Mouse (Mus musculus) lung, embryonic 15.5 days (tissue): ENCODE results near the gene Prpf4b. TPM values are rescaled to one million over a fixed set of nuclear protein-coding genes. Genes with fewer than 3 reads are reported as not detected.
"Not testable (repeated sequence)": the region's sequence is repeated elsewhere in the genome, so short reads cannot be mapped to it uniquely, and the experiment has no call there.

Source experiments
- ATAC-seq: fragments of 200-750 bp; cut with Nextera tagmentation; 2 replicates; pipeline ENCODE4 v1.8.0; 2017; ENCODE audit warnings: moderate number of reproducible peaks, borderline replicate concordance; ENCODE audit not compliant: low FRiP score, low TSS enrichment; ENCODE audit errors: extremely low read depth
- H3K27ac ChIP-seq: fragments of 300-500 bp; sonication (generic); 2 replicates; pipeline ENCODE4 v1.5.1; 2015; ENCODE audit warnings: moderate library complexity, mild to moderate bottlenecking, inconsistent platforms
- H3K27me3 ChIP-seq: fragments of 300-500 bp; sonication (generic); 2 replicates; pipeline ENCODE4 v1.6.1; 2015; ENCODE audit warnings: inconsistent platforms
- H3K36me3 ChIP-seq: fragments of 300-500 bp; sonication (generic); 2 replicates; pipeline ENCODE4 v1.6.1; 2015; ENCODE audit warnings: inconsistent platforms
- H3K4me1 ChIP-seq: fragments of 300-500 bp; sonication (generic); 2 replicates; pipeline ENCODE4 v1.6.1; 2015; ENCODE audit warnings: inconsistent platforms
- H3K4me2 ChIP-seq: fragments of 300-500 bp; sonication (generic); 2 replicates; pipeline ENCODE4 v1.6.1; 2015; ENCODE audit warnings: inconsistent platforms, mild to moderate bottlenecking, moderate library complexity
- H3K4me3 ChIP-seq: fragments of 300-500 bp; sonication (generic); 2 replicates; pipeline ENCODE4 v1.5.1; 2015; ENCODE audit warnings: mild to moderate bottlenecking, inconsistent platforms
- H3K9ac ChIP-seq: fragments of 300-500 bp; sonication (generic); 2 replicates; pipeline ENCODE4 v1.6.1; 2015; ENCODE audit warnings: inconsistent platforms
- H3K9me3 ChIP-seq: fragments of 300-500 bp; sonication (generic); 2 replicates; pipeline ENCODE4 v1.6.1; 2016; ENCODE audit warnings: inconsistent platforms
- WGBS: fragments of 180-500 bp; shearing (Covaris S2); methylation state at CpG from one replicate; pipeline ENCODE4 v1.1.7; 2015; 5-methylcytosine and 5-hydroxymethylcytosine counted together
- polyA plus RNA-seq: library from polyadenylated mRNA; unstranded; fragments of >200 nt; fragmentation: Nextera tagmentation; extraction: Ambion mirVana; gene quantifications from 2 replicates; pipeline ENCODE4 v1.2.1, GENCODE M21; 2015

Gene Prpf4b
- 61.7 and 66.1 TPM in 2 replicates for polyA plus RNA-seq

DNA sequence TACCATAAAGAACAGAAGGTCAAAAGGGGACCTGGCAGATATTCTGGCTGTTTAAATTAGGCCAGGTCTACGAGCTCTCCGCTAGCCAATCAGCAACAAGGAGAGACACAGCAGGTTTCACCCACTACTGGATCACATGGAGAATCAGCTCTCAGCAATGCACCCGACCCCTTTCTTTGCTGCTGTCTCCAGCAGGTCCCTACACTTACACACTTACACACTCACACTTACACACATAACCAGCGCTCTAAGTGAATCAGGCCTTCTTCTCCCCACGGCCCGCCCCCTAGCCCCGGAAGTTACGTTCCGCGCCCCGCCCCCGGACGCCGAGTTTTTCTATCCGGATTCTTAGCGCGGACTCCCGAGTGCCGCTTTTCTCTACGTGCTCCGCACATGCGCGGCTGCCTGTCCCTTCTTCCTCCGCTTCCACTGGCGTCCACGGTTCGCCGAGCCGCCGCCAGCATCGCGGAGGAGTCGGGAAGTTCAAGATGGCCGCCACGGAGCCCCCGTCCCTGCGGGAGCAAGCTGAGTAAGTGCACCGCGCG lies at the start of gene Prpf4b:
TSS of gene Prpf4b (plus strand) at position 137 of the 545 bp plus-strand sequence.
- peak within 1 kb of the TSS; percentile 98 for H3K27ac ChIP-seq
- peak within 1 kb of the TSS; percentile 98 for H3K9ac ChIP-seq
- peak; percentile 75 for ATAC-seq
- no peaks in the 10 kb centered on the region for H3K9me3 ChIP-seq
- WGBS, result under 1% methylated on average over 40 of the region's 40 CpGs
- H3K36me3 ChIP-seq, result no peaks in the 10 kb centered on the region
- no peaks in the 10 kb centered on the region for H3K27me3 ChIP-seq
- H3K4me1 ChIP-seq, result peaks cover 22% of the 10 kb centered on the region
- H3K4me3 ChIP-seq, result peak within 1 kb of the TSS; percentile 97
- H3K4me2 ChIP-seq, result peak within 1 kb of the TSS; percentile 64

DNA sequence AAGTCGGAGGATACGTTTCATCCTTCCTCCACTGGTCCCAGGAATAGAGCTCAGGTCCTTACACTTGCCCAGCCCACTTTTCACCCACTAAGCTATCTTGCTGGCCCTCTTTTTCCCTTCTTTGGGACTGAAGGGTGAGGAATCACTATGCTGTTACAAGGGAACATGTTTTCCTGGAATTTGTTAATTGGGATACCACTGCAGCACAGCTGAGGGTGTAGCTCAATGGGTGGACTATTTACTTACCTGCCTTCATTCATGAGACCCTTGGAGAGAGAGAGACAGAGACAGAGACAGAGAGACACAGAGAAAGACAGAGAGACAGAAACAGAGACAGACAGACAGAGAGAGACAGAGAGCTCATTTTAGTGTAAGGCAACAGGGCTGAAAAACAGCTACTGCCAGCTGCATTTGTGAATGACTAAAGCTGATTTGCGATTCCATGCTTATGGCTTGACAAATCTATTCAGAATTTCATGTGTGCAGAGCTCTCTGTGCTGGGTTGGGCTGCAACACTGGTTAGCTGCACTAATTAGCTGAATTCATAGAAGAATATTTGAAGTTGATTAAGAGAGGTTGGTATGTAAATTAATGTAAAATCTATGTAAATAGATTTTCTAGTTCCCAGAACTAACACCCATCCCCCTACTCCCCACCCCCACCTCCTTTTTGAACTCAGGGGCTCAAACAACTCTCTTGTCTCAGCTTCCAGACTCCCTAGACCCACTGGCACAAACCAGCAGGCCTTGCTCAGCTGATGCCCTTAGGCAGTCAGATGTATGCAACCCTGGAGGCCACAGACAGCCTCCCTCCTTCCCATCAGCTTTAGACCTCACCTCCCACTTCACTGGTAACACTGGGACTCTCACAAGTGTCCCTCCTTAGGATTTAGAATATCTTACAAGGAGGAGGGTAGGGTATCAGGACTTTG lies 48.1 kb upstream of the Prpf4b start:
- no peak overlapping the region for H3K27ac ChIP-seq
- no peaks in the 10 kb centered on the region for H3K36me3 ChIP-seq
- H3K4me1 ChIP-seq, result no peaks in the 10 kb centered on the region
- H3K27me3 ChIP-seq, result no peaks in the 10 kb centered on the region
- 69% methylated on average over 3 of the region's 3 CpGs for WGBS
- no peak overlapping the region for H3K4me3 ChIP-seq
- H3K9me3 ChIP-seq, result 0 out of 2 replicates have a peak, but pooled peaks cover 3% of the 10 kb centered on the region
- H3K9ac ChIP-seq, result no peak overlapping the region
- ATAC-seq, result no peak
- no peak overlapping the region for H3K4me2 ChIP-seq

DNA sequence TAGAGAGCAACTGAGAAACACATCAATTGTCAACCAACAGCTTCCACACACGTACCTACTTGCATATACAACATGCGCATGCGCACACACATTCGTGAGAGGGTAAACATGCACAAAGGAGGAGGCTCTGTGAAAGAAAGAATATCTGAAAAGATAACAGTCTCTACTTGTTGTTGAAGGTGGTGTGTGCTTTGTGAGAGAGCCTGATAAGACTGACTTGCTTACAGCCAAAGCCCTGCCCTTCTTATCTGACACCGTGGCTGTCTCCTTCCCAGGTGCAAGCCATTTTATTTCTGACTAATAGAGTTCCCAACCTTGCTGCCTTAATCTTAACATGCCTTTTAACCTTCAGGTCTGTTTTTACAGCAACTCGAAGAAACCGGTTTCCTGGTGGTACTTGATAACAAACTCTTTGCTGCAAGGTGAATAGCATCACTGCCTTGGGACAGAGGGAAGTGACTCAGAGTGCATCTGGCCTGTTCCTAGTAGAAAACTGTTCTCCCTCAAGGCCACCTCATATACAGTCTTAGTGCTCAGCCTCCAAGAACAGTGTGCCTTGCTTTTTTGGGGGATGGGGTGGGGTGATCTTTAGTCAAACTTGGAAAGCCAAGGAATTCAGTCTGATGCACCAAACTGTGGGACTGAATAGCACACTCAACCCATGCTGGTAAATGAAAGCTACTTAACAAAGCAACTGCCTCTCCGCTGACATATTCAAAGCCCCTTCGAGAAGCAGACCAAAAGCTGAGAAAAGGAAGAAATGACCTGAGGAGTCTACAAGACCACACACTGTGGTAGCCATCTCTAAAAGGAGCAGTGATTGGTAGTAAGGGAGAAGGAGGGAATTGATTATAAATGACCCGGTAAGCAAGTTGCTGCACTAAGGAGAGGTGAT lies 46.9 kb upstream of the Prpf4b start:
- no peak overlapping the region for H3K4me3 ChIP-seq
- H3K4me2 ChIP-seq, result no peak overlapping the region
- H3K27me3 ChIP-seq, result no peaks in the 10 kb centered on the region
- no peaks in the 10 kb centered on the region for H3K36me3 ChIP-seq
- H3K9me3 ChIP-seq, result 0 out of 2 replicates have a peak, but pooled peaks cover 3% of the 10 kb centered on the region
- H3K4me1 ChIP-seq, result no peaks in the 10 kb centered on the region
- no peak overlapping the region for H3K9ac ChIP-seq
- ATAC-seq, result no peak
- WGBS, result 53% methylated on average over 10 of the region's 10 CpGs
- no peak overlapping the region for H3K27ac ChIP-seq

DNA sequence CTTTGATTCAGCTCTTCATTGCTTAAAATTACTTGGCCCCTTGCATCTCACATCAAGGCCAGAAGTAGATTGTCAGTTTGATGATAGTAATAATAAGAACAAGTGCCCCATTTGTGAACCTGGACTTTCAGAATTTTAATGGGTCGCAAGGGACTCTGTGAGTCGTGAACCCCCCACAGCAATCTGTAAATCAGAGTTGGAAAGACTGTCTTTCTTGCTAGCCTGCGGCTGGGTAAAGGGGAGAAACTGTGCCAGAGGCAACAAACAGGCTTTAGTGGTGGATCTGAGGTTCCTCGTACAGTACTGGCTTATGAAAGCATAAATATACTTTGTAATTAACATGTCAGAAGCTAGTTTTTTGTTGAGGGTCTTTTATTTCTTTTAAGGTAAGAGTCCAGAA lies 32.3 kb upstream of the Prpf4b start:
- H3K27me3 ChIP-seq, result no peaks in the 10 kb centered on the region
- no peak overlapping the region for H3K9ac ChIP-seq
- ATAC-seq, result no peak
- no peaks in the 10 kb centered on the region for H3K4me1 ChIP-seq
- H3K4me2 ChIP-seq, result no peak overlapping the region
- no peak overlapping the region for H3K27ac ChIP-seq
- H3K9me3 ChIP-seq, result no peaks in the 10 kb centered on the region
- no peaks in the 10 kb centered on the region for H3K36me3 ChIP-seq
- WGBS, result 83% methylated on average over 4 of the region's 4 CpGs
- H3K4me3 ChIP-seq, result no peak overlapping the region

DNA sequence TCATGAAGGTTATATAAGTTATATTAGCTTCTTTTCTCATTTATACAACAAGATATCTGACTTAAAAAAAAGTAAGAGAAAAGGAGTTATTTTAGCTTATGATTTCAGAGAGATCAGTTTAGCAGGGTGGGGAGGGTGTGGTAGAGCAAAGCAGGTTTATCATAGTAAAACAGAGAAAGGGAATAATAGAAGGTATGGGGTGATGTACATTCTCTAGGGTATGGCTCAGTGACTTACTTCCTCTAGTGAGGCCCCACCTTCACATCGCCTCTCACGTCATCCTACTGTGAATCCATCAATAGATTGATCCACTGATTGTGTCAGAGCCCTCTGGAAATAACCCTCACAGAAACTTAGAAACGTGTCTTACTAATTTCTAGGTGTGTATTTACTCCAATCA lies 24.3 kb upstream of the Prpf4b start:
- H3K4me1 ChIP-seq, result no peaks in the 10 kb centered on the region
- no peak overlapping the region for H3K4me3 ChIP-seq
- no peak overlapping the region for H3K4me2 ChIP-seq
- H3K36me3 ChIP-seq, result no peaks in the 10 kb centered on the region
- ATAC-seq, result no peak
- no peak overlapping the region for H3K9ac ChIP-seq
- peaks cover 11% of the 10 kb centered on the region for H3K9me3 ChIP-seq
- H3K27ac ChIP-seq, result no peak overlapping the region
- whole genome bisulfite sequencing, result 81% methylated on average over 3 of the region's 3 CpGs
- H3K27me3 ChIP-seq, result no peaks in the 10 kb centered on the region

DNA sequence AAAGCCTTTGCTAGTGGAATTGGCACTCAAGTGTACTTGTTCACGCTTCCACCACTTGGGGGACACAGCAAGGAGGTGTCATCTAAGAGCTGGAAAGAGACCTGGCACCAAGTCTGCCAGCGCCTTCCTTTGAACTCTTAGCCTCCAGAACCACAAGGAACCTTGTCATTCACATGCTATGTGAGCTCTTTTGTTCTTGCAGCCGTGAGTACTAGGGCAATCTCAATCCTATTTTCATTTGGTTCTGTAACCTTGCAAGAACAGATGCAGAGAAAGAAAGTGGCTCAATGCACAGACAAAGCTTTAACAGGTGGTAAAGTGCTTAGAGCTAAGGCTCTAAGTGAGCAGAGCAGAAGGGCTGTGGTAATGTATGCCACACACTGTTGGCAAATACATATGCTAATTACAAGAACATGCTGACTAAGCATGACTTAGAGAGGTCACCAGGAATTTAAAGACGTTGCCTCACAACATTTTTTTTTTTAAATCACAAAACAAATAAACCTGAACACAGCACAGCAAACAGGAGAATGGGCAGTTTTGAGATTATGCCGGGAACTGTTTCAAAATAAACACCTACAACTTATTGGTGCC lies 23.8 kb upstream of the Prpf4b start:
- Histone ChIP-seq H3K27ac (no peak overlapping the region), H3K27me3 (no peaks in the 10 kb centered on the region), H3K4me1 (no peaks in the 10 kb centered on the region), H3K9me3 (peaks cover 11% of the 10 kb centered on the region), H3K4me2 (no peak overlapping the region), H3K4me3 (no peak overlapping the region), H3K36me3 (no peaks in the 10 kb centered on the region), H3K9ac (no peak overlapping the region)
- ATAC-seq, result no peak
- 67% methylated on average over 5 of the region's 5 CpGs for whole genome bisulfite sequencing

DNA sequence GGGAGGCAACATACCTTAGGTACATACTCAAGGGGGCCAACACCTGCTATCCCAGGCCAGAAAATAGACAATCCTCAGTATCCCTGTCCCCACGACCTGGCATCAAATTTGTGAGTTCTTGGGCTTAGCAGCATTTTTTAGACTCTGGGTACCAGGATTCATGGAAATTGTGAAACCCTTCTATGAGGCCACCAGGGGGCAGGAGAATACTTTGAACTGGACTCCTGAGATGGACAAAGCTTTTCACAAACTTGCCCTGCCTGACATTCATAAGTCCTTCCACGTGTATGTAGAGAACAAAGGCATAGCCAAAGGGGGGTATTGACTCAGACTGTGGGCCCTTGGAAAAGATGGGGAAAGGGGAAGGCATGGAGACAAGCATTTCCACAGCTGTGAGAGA lies 17.6 kb upstream of the Prpf4b start:
- Histone ChIP-seq H3K9ac (no peak overlapping the region), H3K9me3 (peaks cover 11% of the 10 kb centered on the region), H3K27ac (no peak overlapping the region), H3K4me2 (no peak overlapping the region), H3K4me1 (no peaks in the 10 kb centered on the region), H3K27me3 (no peaks in the 10 kb centered on the region), H3K4me3 (no peak overlapping the region), H3K36me3 (no peaks in the 10 kb centered on the region)
- WGBS, result 30% methylated on average over 2 of the region's 2 CpGs
- ATAC-seq, result no peak

DNA sequence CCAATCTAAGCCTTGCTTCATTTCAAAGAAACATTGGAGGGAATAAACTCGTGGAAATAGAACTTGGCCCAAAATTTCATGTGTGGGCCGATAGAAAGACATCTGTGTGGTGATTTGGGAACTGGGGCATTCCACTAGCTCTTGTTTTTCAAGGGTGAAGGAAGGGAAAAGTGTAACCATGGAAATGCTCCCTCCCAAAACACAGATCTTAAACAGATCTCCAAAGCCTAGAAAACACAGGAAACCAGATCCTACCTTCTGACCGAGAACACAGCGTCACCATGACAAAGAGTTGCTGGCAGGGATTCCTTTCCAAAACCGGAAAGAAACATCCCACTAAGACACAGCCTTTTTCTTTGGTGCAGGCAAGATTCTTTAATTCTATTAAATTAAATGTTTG lies 15.7 kb upstream of the Prpf4b start:
- H3K4me2 ChIP-seq, result no peak overlapping the region
- peaks cover 6% of the 10 kb centered on the region for H3K9me3 ChIP-seq
- H3K4me1 ChIP-seq, result no peaks in the 10 kb centered on the region
- 83% methylated on average over 5 of the region's 5 CpGs for WGBS
- no peak overlapping the region for H3K27ac ChIP-seq
- no peak overlapping the region for H3K9ac ChIP-seq
- no peak for ATAC-seq
- H3K36me3 ChIP-seq, result no peaks in the 10 kb centered on the region
- no peaks in the 10 kb centered on the region for H3K27me3 ChIP-seq
- H3K4me3 ChIP-seq, result no peak overlapping the region

DNA sequence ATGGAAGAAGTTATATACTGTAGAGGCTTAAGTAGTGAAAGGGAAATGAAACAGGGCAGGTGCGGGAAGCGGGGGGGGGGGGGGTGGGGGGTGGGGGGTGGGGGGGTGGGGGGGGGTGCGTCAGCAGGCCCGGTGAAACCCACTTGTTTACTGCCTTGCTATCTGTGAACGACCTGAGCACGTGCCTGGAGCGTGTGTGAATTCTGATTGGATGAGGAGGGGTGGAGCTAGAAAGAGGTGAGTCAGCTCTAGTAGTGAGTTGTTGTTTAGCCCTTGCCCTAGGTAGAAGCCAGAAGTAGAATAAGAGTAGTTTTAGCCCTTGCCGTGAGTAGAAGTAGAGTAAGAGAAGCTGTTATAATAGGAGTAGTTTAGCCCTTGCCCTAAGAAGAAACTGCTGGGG lies 13.9 kb upstream of the Prpf4b start:
- H3K27ac ChIP-seq, H3K27me3 ChIP-seq, H3K9me3 ChIP-seq, H3K9ac ChIP-seq, ATAC-seq, H3K4me1 ChIP-seq, H3K36me3 ChIP-seq, H3K4me3 ChIP-seq, H3K4me2 ChIP-seq: not testable (repeated sequence)
- 37% methylated on average over 6 of the region's 8 CpGs for WGBS

DNA sequence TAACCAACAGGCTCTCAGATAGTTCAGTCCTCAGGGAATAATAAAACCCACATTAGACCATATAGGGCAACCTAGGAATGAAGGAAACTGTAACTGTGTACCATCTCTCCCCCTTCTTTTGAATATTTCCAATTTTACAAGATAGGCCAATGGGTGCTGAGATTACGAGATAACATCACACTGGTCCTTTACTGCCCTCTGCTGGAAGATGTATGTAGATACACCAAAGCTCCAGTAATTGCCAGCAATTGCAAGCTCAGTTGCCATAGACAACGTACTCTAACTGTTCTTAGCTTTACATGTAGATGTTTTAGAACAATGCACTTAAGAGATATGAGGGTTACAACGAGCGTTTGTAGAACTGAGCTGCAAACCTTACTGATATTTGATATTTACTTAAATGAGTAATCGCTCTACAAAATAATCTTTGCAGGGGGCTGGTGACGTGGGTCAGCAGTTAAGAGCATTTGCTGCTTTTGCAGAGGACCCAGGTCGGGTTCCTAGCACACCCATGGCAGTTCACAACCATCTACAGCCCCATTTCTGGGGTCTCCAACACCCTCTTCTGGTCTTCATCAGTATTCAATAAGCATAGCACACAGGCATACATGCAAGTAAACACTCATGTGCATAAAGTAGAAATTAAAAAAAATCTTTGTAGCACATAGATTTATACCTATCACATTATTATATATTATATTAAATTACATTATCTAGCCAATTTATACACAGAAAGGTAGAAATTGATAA lies 10.5 kb upstream of the Prpf4b start:
- Histone ChIP-seq H3K27ac (no peak overlapping the region), H3K4me2 (no peak overlapping the region), H3K4me3 (no peak overlapping the region), H3K9ac (no peak overlapping the region), H3K36me3 (no peaks in the 10 kb centered on the region), H3K9me3 (no peaks in the 10 kb centered on the region), H3K27me3 (no peaks in the 10 kb centered on the region), H3K4me1 (no peaks in the 10 kb centered on the region)
- ATAC-seq, result no peak
- 34% methylated on average over 7 of the region's 7 CpGs for WGBS
